Mouse (Mus musculus): ENCODE results near the gene Mcm2.

Mcm2 gene

GRCm38 (mm10) chr6:88898534-88899048 lies at the start of gene Mcm2:
Mcm2 (minus strand) TSS chr6:88898780.
- peak; percentile 98 for DNase-seq (ENCODE audit: low read depth)

DNA sequence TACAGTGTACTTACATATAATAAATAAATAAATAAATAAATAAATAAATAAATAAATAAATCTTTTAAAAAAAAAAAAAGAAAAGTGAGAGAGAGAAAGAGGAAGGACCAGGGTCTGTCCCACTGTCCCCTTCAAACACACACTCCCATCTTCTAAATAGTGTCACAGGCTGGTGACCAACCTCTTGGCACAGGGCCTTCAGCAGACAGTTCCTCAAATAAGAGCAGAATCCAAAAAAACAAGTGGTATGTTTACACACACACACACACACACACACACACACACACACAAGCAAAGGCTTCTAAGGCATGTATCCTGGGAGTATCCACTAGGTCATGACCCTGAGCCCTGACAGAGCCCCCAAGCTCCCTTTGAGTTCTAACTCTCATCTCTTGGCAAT lies 49.2 kb upstream of the Mcm2 start:
- DNase-seq (ENCODE audit: low read depth), result no peak

DNA sequence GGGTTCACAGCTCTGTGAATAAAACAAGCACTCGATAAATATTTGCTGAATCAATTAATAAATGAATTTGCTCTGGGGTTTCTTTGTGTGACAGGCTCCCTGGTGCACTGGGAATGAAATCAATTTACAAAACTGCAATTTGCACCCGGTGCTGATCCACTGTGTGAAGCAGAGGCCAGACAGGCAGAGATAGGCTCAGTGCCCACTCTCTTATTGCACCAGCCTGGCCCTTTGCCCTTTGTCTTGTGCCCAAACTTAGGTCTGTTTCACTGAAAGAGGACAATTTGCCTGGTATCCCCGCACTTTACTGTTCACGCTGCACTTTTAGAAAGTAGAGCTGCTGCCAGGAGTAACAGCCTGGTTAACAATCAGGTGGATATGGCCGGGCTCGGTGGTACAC lies 47.9 kb upstream of the Mcm2 start:
- no peak for DNase-seq (ENCODE audit: low read depth)

GRCm38 (mm10) chr6:88943666-88944065 lies 45.1 kb upstream of the Mcm2 start:
- DNase-seq (ENCODE audit: low read depth), result no peak

DNA sequence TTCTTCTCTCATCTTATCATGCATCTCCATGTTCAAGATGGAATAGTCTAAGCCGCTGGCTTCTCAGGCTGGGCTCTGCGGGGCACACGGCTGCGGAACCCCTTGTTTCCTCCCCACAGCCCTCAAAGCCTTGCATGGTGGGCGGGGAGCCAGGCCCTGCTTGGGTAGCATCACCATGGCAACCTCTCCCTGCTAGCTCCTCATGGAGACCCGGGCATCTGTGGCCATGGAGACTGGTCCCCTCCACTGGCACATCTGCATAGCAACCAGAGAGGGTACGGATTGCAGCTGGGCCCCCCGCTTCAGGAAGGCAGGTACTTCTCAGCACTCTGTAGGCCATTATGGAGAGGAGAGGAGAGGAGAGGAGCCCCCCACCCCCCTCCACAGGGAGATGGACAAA lies 44.0 kb upstream of the Mcm2 start:
- DNase-seq (ENCODE audit: low read depth), result no peak

- DNase-seq (ENCODE audit: low read depth), result no peak
Measured at GRCm38 (mm10) chr6:88941628-88942027, 43.0 kb upstream of the Mcm2 start.

DNA sequence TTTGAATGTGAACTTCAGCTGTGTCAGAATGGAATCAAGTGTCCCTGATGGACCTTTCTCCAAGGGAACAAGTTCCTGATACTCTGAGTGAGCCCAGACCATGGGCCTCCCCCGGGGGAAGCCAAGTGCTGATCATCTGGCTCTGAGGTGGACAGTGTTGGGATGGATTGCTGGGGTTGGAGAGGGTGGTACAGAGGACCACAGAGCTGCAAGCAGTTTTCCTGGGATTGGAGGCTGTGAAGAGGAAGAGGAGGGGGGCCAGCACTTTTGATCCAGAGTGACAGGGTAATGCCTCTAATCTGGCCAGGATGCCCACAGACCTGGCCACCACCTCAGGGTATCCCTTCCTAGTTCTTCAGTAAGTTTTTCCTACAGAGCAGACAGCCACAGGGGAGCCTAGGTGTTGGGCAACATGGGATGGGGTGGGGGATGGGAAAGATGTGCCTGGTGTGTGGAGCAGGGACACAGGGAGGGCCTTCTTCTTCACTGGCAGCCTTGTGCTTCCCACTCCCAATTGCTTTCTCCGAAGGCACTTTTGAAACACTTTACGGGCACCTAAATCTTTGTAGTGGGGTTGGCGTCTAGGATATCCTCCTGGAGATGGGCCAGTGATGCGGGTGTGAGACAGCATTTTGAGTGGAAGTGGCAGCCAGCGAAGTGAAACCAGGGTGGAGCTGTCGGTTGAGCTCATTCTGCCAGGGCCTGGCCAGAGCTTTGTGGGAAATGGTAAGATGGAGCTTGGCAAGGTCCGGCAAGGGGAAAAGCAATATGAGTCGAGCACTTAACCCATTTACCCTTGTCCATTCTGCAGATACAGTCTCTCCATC lies 41.7 kb upstream of the Mcm2 start:
- DNase-seq (ENCODE audit: low read depth), result no peak

DNA sequence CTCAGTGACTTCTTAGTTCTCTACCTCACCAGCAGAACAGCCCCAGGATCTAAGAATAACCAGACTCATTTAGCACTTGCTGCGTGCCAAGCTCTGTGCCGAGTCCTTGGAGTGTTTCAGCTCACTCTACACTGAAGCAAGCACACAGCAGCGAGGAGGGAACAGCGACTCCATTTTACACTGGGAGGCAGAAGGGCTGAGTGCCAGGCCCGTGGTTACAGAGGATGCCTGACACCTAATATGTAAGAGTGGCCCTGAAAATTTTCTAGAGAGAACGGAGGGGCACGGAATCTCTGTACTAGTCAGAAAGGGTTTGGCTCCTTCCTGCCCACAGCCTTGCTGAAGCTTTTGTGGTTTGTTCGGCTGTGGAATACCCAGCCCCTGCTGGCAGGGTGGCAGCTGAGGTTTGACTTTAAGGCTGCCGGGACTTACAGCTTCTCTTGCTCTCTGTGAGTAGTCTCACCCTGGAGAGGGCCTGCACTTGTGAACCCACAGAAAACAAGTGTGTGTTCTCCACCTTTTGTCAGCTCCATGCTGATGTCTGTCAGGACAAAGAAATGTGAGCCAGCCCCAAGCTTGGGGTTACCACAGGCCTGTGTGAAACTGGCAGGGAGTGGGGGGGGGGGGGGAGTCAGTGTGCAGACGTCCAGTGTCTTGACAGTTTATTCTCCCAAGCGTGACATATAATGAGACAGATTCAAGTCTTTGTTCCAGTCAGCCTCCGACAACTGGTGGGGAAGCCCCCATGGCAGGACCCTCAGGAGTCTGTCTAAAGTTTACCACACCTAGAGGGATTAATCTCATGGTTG lies 40.9 kb upstream of the Mcm2 start:
- peak; percentile 68 for DNase-seq (ENCODE audit: low read depth)

DNA sequence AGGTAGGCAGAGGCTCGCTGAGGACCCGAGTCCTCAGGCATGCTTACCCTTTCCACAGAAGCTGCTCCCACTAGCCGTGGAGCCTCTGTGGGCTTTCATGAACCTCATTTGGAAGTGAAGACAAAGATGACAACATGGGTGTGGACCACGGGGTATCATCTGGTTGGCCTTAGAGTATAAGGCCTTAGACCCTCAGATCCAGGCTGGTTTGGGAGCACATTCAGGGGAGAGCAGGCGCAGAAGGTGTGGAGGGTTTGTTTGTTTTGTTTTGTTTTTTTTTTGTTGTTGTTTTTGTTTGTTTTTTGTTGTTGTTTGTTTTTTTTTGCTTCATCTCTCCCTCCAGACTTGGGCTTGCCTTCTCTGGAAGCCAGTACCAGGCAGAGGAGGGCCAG lies 40.1 kb upstream of the Mcm2 start:
- DNase-seq (ENCODE audit: low read depth), result no peak

- no peak for DNase-seq (ENCODE audit: low read depth)
Measured at GRCm38 (mm10) chr6:88937971-88938663, 39.5 kb upstream of the Mcm2 start.

DNA sequence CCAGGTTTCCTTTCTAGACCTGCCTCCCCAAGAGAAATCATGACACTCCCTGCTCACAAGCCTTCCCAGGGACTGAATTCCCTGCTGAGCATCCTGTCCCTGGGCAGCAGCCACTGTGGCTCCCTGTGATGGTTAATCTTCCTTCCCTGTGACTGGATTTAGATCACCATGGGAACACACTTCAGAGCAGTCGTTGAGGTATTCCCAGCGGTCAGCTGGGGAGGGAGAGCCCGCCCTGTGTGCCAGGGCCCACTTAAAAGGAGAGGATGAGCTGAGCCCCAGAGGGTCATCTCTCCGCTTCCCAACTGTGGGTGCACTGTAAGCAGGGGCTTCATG lies 38.6 kb upstream of the Mcm2 start:
- no peak for DNase-seq (ENCODE audit: low read depth)

- DNase-seq (ENCODE audit: low read depth), result no peak
Measured at GRCm38 (mm10) chr6:88936342-88937213, 38.0 kb upstream of the Mcm2 start.

DNA sequence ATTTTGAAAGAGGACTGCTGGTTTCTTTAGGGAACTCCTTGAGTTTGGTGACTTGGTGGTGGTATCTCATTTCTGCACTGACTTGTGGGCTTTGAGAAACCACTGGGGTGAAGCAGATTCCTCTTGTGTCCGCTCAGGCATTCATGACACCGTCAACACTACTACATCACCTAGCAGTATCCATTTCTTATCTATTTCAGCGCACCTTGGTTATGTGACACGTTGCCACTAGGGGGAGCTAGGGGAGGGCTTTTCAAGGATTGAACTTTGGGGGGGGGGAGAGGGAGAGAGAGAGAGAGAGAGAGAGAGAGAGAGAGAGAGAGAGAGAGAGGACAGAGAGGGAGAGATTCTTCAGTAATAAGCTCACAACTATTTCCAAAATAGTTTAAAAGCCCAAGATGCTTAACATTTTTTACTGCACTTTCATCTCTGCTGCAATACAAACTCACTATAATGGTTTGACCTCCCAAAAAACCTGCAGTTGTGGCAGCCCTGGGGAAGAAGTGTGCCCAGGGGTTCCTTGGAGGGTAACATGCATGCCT lies 37.2 kb upstream of the Mcm2 start:
- peak; percentile 74 for DNase-seq (ENCODE audit: low read depth)

DNA sequence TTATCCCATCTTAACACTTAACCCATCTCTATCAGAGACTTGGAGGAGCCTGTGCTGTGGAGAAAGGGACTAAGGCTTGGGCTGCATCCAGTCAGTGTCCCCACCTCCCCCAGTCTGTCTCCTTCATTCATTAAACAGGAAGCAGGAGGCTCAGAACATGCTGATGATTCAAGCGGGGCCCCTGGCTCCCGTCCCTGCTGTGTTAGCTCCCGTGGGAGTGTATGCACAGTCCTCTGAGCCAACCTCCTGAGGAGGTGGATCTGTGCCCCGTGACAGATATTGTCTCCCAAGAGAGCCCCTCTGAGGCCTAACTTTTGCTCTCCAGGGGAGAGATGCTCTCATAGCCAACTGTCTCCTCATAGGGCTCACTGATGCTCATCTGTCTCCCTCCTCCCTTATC lies 36.2 kb upstream of the Mcm2 start:
- DNase-seq (ENCODE audit: low read depth), result no peak

GRCm38 (mm10) chr6:88934132-88934531 lies 35.6 kb upstream of the Mcm2 start:
- DNase-seq (ENCODE audit: low read depth), result no peak

DNA sequence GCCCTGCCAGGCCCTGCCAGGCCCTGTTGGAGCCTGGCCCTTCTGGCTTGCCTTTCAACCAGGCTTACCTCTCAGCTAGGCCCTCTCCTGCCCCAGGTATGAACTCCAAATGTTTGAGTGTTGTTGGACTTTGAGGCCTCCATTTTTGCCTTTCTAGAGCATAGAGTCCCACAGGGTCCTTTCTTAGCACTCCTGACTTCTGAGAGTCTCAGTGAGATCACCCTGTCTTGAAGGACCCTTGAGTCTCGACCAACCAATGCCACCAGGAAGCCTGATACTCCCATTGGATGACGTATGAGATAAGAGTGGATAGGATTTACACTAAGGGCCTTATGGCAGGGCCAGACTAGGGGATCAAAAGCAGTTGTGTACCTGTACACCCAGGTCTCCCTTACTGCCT lies 32.9 kb upstream of the Mcm2 start:
- no peak for DNase-seq (ENCODE audit: low read depth)

- DNase-seq (ENCODE audit: low read depth), result no peak
Measured at GRCm38 (mm10) chr6:88930049-88930448, 31.5 kb upstream of the Mcm2 start.

GRCm38 (mm10) chr6:88929451-88929850 lies 30.9 kb upstream of the Mcm2 start:
- DNase-seq (ENCODE audit: low read depth), result no peak

- no peak for DNase-seq (ENCODE audit: low read depth)
Measured at GRCm38 (mm10) chr6:88928576-88928975, 30.0 kb upstream of the Mcm2 start.

DNA sequence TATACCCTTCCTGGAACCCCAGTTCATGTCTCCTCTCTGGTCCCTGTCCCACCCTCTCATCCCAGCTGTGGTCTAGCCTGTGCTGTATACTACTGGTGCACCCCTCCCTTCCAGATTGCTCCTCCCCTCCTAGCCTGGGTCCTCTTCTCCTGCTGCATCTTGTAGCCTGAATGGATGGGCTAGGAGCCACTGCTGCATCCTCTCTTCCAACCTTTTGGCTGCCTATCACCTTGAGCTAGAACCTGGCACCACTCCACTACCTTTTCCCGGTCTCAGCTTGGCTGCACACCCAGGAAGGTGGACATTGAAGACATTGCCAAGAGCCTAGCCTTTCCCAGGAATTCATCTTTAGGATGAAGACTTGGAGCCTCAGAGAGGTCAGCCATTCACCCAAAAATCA lies 29.4 kb upstream of the Mcm2 start:
- no peak for DNase-seq (ENCODE audit: low read depth)

DNA sequence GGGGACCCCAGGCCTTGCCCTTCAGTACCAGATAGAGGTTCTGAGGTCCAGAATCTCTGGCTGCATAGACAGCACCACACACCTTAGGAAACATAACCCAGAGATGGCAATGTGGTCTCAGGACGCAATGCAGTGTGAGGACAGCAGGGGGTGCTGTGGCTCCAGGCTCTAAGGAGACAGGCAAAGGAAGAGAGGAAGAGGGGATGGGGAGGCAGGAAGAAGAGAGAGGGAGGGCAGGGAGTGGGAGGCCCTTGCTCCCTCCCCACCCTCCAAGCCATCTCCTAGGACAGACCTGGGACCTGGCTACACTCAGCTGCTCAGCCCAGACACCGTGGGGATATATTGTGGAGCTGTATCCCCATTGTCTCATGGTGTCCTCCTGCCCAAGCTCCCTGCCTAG lies 29.0 kb upstream of the Mcm2 start:
- peak; percentile 80 for DNase-seq (ENCODE audit: low read depth)

All from naive thymus-derived CD4-positive, alpha-beta T cell, adult 2 months (primary cell).